Mouse (Mus musculus) liver, embryonic 14.5 days (tissue): ENCODE results near the gene Ccdc85b.

ENCODE experiments used
- CTCF ChIP-seq: IDR thresholded peaks from 2 replicates; pipeline ENCODE4 v1.5.1; 2016; ENCODE audit warnings: antibody characterized with exemption, low read depth, control low read depth
- EP300 ChIP-seq: IDR thresholded peaks from 2 replicates; pipeline ENCODE4 v1.6.1; 2016; ENCODE audit warnings: antibody characterized with exemption, low read depth

GRCm38 (mm10) chr19:5429806-5430205 is 27.9 kb downstream of the Ccdc85b start:
- TF ChIP-seq EP300 (no peak), CTCF (no peak)
